Mouse (Mus musculus) CH12.LX (cell line): ENCODE measurements around the gene Bdkrb1. TPM values are rescaled to one million over a fixed set of nuclear protein-coding genes. Genes with fewer than 3 reads are reported as not detected.

Experiments used
- DNase-seq: peaks from one replicate; pipeline ENCODE4 v3.0.0-alpha.2; 2013; ENCODE audit errors: extremely low read depth
- H3K27ac ChIP-seq: 2 replicates; pipeline ENCODE4 v1.5.1; 2012; ENCODE audit warnings: low read depth, mild to moderate bottlenecking, control low read depth, moderate library complexity; ENCODE audit not compliant: insufficient read depth
- H3K27me3 ChIP-seq: replicated peaks from 2 replicates; pipeline ENCODE3; 2012; ENCODE audit warnings: inconsistent platforms
- H3K36me3 ChIP-seq, 2 experiments: replicated peaks in 1 of 2; 2 replicates each; pipeline versions ENCODE3 to v1.6.1; 2012; ENCODE audit warnings: inconsistent platforms in 1 of 2, low read length in 1 of 2, mild to moderate bottlenecking in 1 of 2, mixed read lengths in 1 of 2, moderate library complexity in 1 of 2; ENCODE audit not compliant: control insufficient read depth in 1 of 2, insufficient read depth in 1 of 2
- H3K4me1 ChIP-seq, 2 experiments: 2 replicates each; pipeline ENCODE4 v1.6.1; 2012; ENCODE audit warnings: inconsistent platforms in 1 of 2, moderate library complexity in 1 of 2; ENCODE audit not compliant: insufficient read depth in 2 of 2, control insufficient read depth in 1 of 2
- H3K4me2 ChIP-seq: 2 replicates; pipeline ENCODE4 v1.6.1; 2012; ENCODE audit warnings: low read depth, mild to moderate bottlenecking, control low read depth; ENCODE audit not compliant: poor library complexity, insufficient read depth, severe bottlenecking
- H3K4me3 ChIP-seq, 3 experiments: fragments of 150-350 bp in 1 of 3; sonication (generic) in 1 of 3; replicated peaks in 1 of 3; 2 replicates each; pipeline versions ENCODE3 to v1.5.1; 2011 to 2012; ENCODE audit warnings: low read depth in 2 of 3, low read length in 2 of 3, mild to moderate bottlenecking in 2 of 3, moderate library complexity in 2 of 3, control low read depth in 1 of 3, improper control_type of control experiment in 1 of 3, inconsistent platforms in 1 of 3, mixed read lengths in 1 of 3; ENCODE audit not compliant: poor library complexity in 1 of 3
- H3K79me2 ChIP-seq: replicated peaks from 2 replicates; pipeline ENCODE4 v1.6.1; 2012; ENCODE audit warnings: mild to moderate bottlenecking, moderate library complexity; ENCODE audit not compliant: control insufficient read depth, poor library complexity, insufficient read depth, severe bottlenecking; ENCODE audit errors: extremely low read depth
- H3K9ac ChIP-seq: 2 replicates; pipeline ENCODE4 v1.6.1; 2012; ENCODE audit warnings: low read depth, mild to moderate bottlenecking, control low read depth, moderate library complexity; ENCODE audit not compliant: insufficient read depth
- H3K9me3 ChIP-seq: replicated peaks from 2 replicates; pipeline ENCODE3; 2012; ENCODE audit warnings: low read length, inconsistent platforms, mixed read lengths
- E2F4 ChIP-seq: IDR thresholded peaks from 2 replicates; pipeline ENCODE4 v1.6.1; 2011; ENCODE audit warnings: low read depth, low read length, improper control_type of control experiment; ENCODE audit not compliant: insufficient replicate concordance
- ELF1 ChIP-seq: IDR thresholded peaks from 2 replicates; pipeline ENCODE4 v1.6.1; 2014; ENCODE audit warnings: low read depth, mild to moderate bottlenecking, inconsistent platforms, low read length, improper control_type of control experiment
- HCFC1 ChIP-seq: IDR thresholded peaks from 2 replicates; pipeline ENCODE4 v1.6.1; 2012; ENCODE audit warnings: low read depth, mild to moderate bottlenecking, inconsistent platforms, low read length, improper control_type of control experiment
- IRF4 ChIP-seq: IDR thresholded peaks from 2 replicates; pipeline ENCODE4 v1.6.1; 2014; ENCODE audit warnings: low read depth, mild to moderate bottlenecking, inconsistent platforms, low read length, improper control_type of control experiment
- JUN ChIP-seq: IDR thresholded peaks from 2 replicates; pipeline ENCODE4 v1.6.1; 2011; ENCODE audit warnings: low read depth, mild to moderate bottlenecking, low read length, improper control_type of control experiment, moderate library complexity; ENCODE audit not compliant: insufficient read depth
- MAFK ChIP-seq: IDR thresholded peaks from 2 replicates; pipeline ENCODE4 v1.6.1; 2011; ENCODE audit warnings: low read length, improper control_type of control experiment; ENCODE audit not compliant: insufficient replicate concordance
- MAX ChIP-seq: IDR thresholded peaks from 2 replicates; pipeline ENCODE4 v1.6.1; 2011; ENCODE audit warnings: low read length, improper control_type of control experiment
- MEF2A ChIP-seq: IDR thresholded peaks from 2 replicates; pipeline ENCODE4 v1.6.1; 2014; ENCODE audit warnings: low read depth, mild to moderate bottlenecking, inconsistent platforms, low read length, improper control_type of control experiment, borderline replicate concordance
- NRF1 ChIP-seq: IDR thresholded peaks from 2 replicates; pipeline ENCODE4 v1.6.1; 2014; ENCODE audit warnings: low read depth, mild to moderate bottlenecking, inconsistent platforms, low read length, improper control_type of control experiment, moderate library complexity
- RAD21 ChIP-seq: IDR thresholded peaks from 2 replicates; pipeline ENCODE4 v1.6.1; 2011; ENCODE audit warnings: low read depth, mild to moderate bottlenecking, low read length, improper control_type of control experiment, moderate library complexity
- SIN3A ChIP-seq: IDR thresholded peaks from 2 replicates; pipeline ENCODE4 v1.6.1; 2012; ENCODE audit warnings: low read length, improper control_type of control experiment, inconsistent platforms
- UBTF ChIP-seq: IDR thresholded peaks from 2 replicates; pipeline ENCODE4 v1.6.1; 2012; ENCODE audit warnings: low read depth, mild to moderate bottlenecking, inconsistent platforms, low read length, improper control_type of control experiment, moderate library complexity
- USF1 ChIP-seq: IDR thresholded peaks from 2 replicates; pipeline ENCODE4 v1.6.1; 2014; ENCODE audit warnings: low read depth, mild to moderate bottlenecking, inconsistent platforms, low read length, improper control_type of control experiment
- ZC3H11A ChIP-seq: IDR thresholded peaks from 2 replicates; pipeline ENCODE4 v1.6.1; 2012; ENCODE audit warnings: low read depth, mild to moderate bottlenecking, inconsistent platforms, low read length, improper control_type of control experiment
- ZKSCAN1 ChIP-seq: IDR thresholded peaks from 2 replicates; pipeline ENCODE4 v1.6.1; 2012; ENCODE audit warnings: low read depth, inconsistent platforms, low read length, improper control_type of control experiment, borderline replicate concordance
- ZMIZ1 ChIP-seq: IDR thresholded peaks from 2 replicates; pipeline ENCODE4 v1.6.1; 2012; ENCODE audit warnings: low read depth, mild to moderate bottlenecking, inconsistent platforms, low read length, improper control_type of control experiment
- ZNF384 ChIP-seq: IDR thresholded peaks from 2 replicates; pipeline ENCODE4 v1.6.1; 2012; ENCODE audit warnings: low read depth, low read length, improper control_type of control experiment, inconsistent platforms
- dilution Hi-C: fragments of 300-500 bp; cut with MboI; formaldehyde crosslinking; loops from 2 replicates; pipeline ENCODE4 v1.14.3; 2020; ENCODE audit warnings: low sequenced_read_pairs; ENCODE audit not compliant: extremely low pct_unique_long_range_greater_than_20kb, extremely low pct_ligation_motif_present
- in situ Hi-C: fragments of 300-500 bp; cut with MboI; formaldehyde crosslinking; loops from 3 replicates; pipeline ENCODE4 v1.14.3; 2019; ENCODE audit warnings: low sequenced_read_pairs, low pct_ligation_motif_present, low pct_unique_long_range_greater_than_20kb, mixed read lengths
- polyA plus RNA-seq: library from polyadenylated mRNA; unstranded; fragments of >175 nt; gene quantifications from 2 replicates; pipeline ENCODE4 v1.2.1, GENCODE M21; 2012; ENCODE audit warnings: low read depth; ENCODE audit not compliant: insufficient read length
- total RNA-seq, 2 experiments: library from RNA; depleted of rRNA; stranded (reverse); fragments of 300-350 nt in 1 of 2; fragments of >200 nt in 1 of 2; gene quantifications; 2 replicates each; pipeline ENCODE4 v1.2.3; 2012 to 2014

Gene Bdkrb1
- total and polyA plus RNA-seq, 3 experiments = 0.81 to 1.5 (median 1.0) TPM

GRCm38 (mm10) chr12:105555172-105555571, 47.7 kb upstream of the Bdkrb1 start:
- no peak for DNase-seq
- no peaks in the 10 kb centered on the region for H3K79me2 ChIP-seq
- H3K36me3 ChIP-seq = no peaks in the 10 kb centered on the region
- H3K9ac ChIP-seq = no peak overlapping the region
- dilution Hi-C loops = no loop called here
- in situ Hi-C loops = no loop called here
- TF ChIP-seq ZC3H11A (no peak), NRF1 (no peak), ELF1 (no peak)
- H3K4me3 ChIP-seq = no peak overlapping the region
- no peak overlapping the region for H3K4me2 ChIP-seq
- H3K27ac ChIP-seq = no peak overlapping the region
- H3K9me3 ChIP-seq = peaks cover 9% of the 10 kb centered on the region
- H3K4me1 ChIP-seq = peaks cover 0 to 14% of the 10 kb centered on the region in 2 experiments; a peak in 2 of 4 replicates
- peaks cover 24% of the 10 kb centered on the region for H3K27me3 ChIP-seq

DNA sequence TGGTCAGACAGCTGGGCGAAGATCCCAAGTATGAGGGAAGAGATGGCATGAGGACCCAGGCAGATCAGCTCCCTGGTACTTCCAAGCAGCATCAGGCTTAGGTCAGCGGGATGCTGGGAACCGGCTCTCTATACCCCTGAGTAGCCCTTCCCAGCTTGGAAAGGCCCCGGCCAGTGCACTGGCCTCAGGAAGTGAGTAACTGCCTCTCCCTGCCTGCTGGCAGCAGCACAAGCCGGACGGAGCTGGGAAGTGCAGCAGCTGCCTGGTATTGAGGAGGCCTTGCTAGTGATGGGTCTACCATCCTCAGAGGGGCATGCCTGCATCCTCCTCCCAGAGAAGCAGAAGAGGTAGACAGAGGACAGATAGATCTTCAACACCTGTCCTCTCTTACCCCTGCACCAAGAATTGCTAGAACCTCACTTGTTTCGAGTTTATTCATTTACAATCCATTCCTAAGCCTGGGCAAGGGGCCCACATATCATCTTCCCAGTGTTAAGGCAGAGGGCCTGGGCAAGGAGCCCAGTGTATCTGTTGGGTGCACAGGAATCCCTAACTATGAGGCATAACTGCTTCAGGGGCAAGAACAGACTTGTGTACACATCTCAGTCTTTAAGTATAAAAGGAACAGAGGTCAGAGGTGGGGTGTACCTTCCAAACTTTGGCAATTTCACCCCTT, 45.5 kb upstream of the Bdkrb1 start:
- in situ Hi-C loops = no loop called here
- Histone ChIP-seq H3K27ac (no peak overlapping the region), H3K9me3 (peaks cover 6% of the 10 kb centered on the region), H3K36me3 (no peaks in the 10 kb centered on the region), H3K4me1 (peaks cover 0 to 8% of the 10 kb centered on the region in 2 experiments; a peak in 2 of 4 replicates), H3K4me2 (no peak overlapping the region), H3K27me3 (peaks cover 45% of the 10 kb centered on the region), H3K9ac (no peak overlapping the region), H3K79me2 (no peaks in the 10 kb centered on the region), H3K4me3 (no peak overlapping the region)
- TF ChIP-seq JUN (no peak), USF1 (no peak), MAX (no peak), E2F4 (no peak), ZMIZ1 (no peak), ZC3H11A (no peak), HCFC1 (no peak), MAFK (no peak), NRF1 (no peak), SIN3A (no peak), MEF2A (no peak), RAD21 (no peak), IRF4 (no peak), UBTF (no peak), ZNF384 (no peak), ZKSCAN1 (no peak)
- dilution Hi-C loops = no loop called here
- DNase-seq = no peak
